Mouse (Mus musculus) c-Kit-positive CD71-negative TER-119-negative erythroid progenitor cells, embryonic 14.5 days (primary cell): ENCODE results near the gene Aldh1a2.

Experiments
- DNase-seq: peaks from one replicate; pipeline ENCODE4 v3.0.0-alpha.2; 2013; ENCODE audit warnings: low read depth

Aldh1a2 gene

DNA sequence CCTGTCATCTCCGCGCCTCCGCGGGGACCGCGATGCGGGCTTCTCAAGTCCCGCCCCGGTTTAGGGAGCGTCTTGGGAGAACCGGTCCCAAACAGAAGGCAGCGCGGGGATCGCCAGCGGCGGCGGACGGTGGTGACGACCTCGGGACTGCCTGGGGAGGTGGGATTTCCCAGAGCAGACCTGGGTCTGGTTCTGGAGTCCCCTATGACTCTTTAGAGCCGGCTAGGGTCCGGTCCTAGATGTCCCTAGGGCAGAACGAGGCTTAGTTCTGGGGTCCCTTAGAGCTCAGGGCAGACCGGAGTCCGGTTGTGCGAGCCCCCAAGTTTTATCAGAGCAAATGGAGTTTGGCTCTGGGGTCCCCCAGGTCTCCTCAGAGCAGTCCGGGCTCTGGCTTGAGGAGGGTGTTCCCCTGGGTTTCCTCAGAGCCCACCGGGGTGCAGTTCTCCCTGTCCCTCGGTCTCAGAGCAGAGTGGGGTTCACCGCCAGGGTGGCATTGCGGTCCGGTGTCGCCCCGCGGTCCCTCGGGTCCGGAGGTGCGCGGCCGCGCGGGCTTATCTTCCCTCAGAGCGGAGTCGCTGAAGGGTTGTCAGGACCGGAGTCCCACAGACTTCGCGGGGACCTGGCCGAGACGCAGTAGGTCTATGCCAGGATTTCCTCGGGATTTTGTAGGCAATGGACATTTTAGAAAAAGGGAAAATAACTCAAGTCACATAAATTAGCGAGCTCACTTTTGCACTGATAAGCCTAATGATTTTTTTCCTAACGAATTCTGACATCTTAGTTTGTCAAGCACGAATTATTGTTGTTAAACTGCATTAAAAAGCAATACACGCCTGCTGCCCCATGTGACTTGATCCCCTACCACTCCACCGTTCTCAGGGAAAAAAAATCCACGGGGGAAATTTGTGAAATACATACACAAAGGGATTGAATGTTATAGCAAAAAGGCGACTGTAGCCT is 727 bp downstream of the Aldh1a2 start:
- no peak for DNase-seq

DNA sequence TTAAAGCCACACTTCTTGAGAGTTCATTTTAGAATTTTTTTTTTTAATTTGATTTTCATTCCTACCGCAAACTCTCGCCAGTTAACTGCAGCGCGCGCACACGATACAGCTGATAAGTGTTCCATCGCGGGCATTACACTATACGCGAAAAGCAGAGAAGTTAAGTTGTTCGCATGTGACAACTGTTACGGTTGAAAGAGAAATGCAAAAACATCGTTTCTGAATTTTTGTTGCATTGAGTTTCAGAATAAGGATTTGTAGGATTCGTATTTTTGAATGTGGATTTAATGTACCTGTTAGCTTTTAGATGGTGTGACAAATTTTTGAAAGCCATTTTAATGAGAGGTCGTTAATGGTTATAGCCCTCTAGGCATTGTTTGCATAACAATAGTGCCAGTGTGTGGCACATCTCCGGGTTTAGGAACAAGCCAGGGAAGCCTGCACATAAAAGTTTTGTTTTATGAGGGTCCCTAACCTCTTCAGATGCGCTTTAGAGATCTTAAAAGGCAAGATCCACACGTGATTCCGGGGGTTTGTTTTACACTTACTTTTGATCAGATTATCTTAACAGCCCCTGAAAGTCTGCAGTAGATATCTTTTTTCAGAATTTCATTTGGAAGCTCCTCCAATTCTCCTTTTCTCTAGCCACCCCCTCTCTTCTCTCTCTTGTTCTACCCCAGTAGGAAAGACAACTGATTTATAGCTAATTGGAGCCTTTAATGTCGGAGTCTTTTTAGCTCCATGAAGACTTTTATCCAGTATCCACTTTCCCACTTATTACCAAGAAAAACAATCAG is 1.6 kb downstream of the Aldh1a2 start:
- no peak for DNase-seq

DNA sequence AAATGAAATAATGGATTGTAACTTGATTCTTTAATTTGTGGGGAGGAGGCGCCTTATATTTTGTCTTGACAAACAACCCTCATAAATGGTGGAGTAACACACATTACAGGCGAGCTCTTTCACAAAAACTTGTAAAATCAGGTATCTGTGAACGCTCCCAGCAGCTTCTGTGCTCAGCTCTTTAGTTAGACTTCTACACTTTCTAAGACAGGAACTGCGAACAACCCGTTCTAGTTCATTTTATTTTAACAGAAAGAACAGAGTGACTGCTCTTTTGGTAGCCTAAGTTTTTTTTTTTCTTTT is 2.2 kb downstream of the Aldh1a2 start:
- no peak for DNase-seq

DNA sequence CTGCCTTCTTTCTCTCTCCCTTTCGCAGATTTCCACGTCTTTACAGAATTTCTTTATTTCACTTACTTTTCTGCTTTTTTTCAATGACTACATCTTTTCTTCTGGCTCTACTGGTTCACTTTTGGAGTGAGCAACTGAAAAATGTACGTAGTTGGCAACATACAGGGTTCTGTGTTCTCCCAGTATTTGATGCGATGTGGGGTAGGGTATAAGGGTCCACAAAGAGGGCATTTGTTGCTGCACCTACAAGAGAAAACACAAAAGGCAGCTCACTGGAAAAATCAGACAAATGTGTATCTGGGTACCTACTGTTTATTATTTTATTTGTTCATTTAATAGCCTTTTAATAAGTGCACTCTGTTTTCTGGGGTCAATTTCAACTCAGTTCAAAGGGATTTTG is 3.6 kb downstream of the Aldh1a2 start:
- no peak for DNase-seq

DNA sequence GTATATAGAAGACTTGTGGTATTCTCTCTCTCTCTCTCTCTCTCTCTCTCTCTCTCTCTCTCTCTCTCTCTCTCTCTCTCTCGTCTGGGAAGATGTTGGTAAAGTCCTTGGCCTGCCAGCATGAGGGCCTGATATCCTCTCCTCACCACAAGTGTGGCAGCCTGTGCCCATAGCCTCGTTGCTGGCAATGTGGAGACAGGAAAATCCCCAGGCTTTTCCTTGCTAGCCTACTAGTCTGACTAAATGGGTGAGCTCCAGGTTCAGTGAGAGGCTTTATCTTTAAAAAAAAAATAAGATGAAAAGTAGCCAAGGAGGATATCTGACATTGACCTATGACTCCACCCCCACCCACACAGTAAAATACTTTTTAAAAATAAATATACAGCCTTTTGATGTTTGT is 4.8 kb downstream of the Aldh1a2 start:
- no peak for DNase-seq

DNA sequence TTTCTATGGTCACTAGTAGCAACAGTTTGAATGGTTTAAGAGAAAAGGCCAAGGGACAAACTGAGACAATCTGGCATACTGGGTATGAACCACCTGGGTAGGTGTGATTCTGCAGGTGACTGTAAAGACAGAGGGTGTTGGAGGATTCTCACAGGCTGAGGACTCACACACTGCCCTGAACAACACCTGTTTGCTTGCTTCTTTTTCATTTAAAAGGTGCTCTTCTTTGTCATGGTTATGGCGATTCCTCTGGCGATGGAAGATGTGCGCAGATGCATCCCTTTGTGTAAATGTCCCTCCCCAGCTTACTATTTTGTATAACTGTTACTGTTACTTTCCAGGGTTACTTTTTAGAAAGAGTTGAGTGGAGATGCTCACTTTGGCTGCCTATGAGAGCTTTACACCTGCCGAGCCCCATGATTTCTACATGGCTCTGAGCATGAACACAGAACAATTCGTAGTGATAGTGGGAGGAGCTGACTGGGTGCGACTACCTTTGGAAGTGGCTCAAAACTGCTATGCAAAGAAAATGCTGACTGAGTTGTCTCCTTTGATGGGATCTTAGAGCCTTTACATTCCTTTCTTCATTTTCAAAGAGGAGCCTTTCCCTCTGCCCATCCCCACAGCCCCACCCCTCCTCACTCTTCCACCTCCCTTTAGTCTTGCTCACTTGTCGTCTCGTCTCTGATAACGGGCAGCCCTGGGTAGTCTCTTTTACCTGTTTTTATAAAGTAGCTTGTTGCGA is 11.8 kb downstream of the Aldh1a2 start:
- DNase-seq = no peak

DNA sequence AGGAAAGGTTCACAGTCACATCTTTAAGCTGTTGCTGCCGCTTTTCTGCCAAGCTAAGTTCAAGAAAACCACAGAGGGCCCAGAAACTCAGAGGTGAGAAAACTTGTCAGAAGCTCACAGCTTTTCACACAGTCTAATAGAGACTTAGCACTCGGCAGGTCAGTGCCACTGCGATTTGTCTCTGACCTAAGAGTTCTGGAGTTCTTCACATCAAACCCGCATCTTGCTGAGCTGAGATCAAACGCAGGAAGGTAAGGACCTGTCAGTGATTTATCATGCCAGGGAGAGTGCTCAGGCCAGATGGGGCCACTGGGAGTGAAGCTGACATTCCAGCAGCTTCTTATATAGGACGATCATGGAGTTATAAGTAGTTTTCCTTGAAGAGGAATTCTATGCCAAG is 14.4 kb downstream of the Aldh1a2 start:
- DNase-seq = no peak

DNA sequence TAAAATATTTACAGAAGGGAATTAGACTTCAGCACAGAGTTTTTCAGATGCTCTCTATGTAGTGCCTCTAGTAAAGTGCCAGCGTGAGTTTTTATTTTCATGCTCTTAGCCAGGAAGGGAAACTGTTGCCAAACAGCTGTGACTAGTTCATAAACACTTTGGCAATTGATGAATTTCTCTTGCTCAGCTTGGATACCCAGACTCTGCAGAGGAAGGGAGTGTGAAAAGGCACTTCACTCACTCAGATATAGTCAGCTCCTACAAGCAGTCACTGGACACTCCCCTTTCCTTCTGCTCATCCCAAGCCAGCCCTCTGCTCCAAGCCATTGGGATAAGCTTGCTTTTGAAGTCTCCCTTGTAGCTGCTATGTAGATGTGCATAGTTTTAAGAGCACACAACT is 21.0 kb downstream of the Aldh1a2 start:
- no peak for DNase-seq

DNA sequence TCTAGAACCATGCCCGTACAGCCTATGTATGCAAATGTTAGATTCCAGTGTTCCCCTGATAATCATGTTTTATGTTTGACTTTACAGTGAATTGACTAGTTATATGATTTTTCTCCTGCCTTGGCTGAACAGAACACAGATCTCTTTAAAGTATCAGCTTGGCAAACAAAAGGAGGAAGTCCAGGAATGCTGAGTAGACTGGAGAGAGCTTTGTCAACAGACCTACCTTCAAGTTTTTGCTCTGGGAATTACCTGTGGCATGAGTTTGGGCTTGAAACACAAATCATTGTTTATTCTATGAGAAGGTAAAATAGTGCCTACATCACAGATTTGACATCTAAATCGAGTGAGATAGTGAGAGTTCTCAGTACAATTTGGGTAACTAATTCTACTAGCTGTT is 24.3 kb downstream of the Aldh1a2 start:
- DNase-seq = no peak

DNA sequence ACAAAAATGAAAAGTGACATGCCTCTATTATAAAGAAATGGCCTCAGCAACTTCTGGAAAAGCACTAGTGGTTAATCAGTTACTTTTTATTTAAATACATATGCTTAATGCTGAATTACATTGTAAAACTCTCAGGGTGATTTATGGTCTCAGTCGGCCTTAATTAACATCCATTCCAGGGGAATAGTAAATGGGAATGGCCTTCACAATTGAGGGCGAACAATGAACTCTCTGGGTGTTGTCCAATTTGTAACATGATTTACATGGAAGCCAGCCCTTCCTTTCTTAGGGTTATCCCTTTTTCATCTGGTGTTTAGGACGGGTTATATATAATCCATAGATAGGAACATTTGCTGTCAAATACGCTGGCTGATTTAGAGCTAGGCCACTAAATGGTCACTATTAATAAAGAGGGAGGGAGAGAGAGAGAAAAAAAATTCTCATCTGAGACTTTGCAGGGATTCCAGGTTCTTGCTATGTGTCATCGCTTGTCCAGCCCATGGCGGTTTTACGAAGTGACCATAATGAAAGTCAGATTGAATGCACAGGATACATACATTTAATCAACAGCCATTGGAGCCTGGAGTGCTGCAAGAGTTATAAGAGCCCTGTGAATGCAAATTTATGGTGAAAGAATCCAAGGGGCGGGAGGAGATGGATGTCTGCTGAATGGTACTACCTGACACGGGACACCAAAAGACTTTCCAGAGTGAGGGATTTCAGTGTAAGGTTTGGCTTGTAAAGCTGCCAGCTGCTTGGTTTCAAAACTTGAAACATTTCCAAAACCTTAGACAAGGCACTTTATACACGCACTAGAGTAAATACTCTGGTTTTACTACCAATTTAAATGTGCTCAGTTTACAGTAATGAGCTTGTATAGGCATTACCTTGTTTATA is 26.2 kb downstream of the Aldh1a2 start:
- no peak for DNase-seq

DNA sequence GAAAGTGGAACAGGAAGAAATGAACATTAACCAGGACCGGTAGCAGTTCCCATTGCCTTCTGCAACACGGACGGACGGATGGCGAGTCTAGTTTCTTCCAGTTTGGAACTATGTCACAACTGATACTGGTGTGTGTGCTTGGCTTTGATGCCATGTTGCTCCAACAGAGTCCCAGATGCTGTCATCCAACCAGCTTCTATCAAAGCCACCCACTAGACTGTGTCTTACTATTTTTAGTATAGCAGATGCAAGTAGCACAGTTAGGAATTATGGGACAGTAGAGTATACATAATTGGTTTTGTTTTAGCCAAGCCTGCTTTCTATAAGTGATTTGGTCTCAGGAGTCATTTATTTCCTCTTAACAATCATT is 26.8 kb downstream of the Aldh1a2 start:
- no peak for DNase-seq

DNA sequence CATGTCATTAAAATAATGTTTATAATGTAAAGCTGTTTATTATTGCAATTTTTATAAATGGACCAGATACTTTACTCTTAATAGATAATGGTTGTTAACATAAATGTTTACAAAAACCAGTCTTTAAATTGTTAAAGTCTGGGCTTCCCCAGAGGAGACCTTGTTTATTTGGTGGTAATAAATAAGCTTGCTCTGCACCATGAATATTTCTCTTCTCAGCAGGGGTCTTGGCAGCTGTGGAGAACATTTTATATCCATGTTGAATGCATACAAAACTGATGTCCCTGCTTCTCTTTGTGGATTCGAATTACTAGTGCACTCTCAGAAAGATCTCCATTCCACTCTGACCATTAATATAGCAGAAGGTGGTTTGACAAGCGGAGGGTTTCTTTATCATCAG is 38.8 kb downstream of the Aldh1a2 start:
- DNase-seq = no peak

DNA sequence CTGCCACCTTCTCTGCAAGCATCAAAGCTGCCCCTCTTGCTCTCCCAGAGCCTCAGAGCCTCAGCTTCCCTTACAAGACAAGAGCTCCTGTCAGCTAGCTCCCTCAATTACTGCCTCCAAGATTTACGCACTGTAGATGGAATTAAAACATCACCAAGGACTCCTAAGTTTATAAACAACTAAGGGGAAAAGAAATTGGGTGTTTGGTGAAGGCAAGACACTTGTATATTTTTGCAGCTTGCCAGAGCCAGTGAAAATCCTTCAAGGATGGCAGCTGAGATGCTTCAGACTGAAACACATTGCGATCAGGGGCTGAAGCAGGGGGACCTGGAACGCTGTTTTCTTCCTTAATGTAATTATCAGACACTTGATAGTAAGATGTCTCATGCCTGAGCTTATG is 47.1 kb downstream of the Aldh1a2 start:
- no peak for DNase-seq

DNA sequence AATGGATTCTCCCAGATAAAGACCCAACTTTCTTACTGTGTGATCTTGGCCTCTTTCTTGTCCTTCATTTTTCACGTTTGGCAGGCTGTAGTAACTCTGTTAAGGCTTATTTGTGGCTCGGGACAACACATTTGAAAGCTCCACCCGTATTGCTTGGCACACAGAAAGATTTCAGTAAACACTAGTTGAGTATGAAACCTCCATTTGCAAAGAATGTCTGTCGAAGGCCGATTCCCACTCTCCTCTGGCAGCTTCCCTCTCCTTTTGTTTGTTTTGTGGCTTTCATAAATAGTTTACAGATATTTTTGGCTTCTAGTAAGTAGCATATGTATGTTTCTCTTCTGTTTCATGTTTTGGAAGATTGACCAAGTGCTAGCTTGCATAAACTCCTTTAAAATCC is 54.1 kb downstream of the Aldh1a2 start:
- no peak for DNase-seq

DNA sequence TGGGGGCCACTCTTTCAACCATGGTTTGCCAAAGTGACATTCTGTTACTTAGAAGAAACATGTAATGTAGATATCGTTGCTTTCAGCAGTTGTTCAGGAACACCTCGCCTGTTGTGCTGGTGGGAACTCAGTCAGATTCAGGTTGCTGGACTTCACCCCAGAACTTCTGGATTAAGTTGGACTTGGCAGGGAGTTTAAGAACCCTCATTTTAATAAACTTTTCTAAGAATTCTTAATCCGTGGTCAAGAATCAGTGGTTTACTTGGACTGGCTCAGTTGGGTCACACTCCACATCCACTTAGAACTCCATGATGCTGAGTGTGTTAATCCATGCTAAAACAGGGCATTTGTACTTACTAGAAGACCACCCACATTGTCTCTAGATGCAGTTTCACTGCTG is 54.6 kb downstream of the Aldh1a2 start:
- DNase-seq = no peak

DNA sequence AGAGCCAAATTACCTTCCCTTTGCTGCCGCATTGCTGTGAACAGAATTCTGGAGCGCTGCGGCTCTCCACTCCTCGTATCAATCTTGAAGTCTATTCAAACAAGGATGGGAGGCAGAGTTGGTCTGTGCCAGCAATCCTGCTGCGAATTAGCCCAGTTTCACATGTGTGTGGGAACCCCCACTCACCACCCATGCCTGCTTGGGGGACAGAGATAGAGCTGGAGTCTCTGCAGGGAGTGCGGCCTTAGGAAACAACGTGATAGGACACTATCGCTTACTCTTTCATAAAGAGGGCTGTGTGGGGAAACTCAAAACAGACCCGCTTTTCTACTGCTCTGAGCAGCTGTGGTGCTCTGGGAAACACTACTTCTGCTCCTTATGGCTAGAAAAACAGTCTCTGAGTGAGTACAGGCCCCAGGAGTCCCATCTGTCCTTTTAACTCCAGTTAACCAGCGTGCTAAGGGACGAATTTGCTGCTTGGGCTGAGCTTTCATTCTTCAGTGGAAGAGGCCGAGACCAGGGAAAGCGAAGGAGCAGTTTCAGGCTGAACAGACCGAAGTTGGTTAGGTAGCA is 60.6 kb downstream of the Aldh1a2 start:
- DNase-seq = no peak

DNA sequence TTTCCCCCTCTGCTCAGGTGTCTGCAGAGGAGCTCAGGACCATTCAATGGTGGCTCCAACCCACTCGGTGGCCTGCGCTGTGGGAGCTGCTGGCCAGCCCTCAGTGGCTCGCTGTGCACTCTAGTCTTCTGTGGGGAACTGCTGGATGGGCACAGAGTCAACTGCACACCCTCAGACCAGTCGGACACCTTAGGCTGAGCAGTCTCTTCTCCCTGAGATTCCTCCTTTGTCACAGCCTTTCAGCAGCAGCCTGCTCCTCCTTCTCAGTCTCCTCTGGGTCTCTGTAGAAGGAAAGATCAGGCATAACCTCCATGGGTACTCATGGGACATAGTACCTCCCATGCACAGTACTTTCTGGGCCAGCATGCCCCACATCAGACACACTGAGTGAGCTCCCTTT is 63.2 kb downstream of the Aldh1a2 start:
- DNase-seq = no peak

DNA sequence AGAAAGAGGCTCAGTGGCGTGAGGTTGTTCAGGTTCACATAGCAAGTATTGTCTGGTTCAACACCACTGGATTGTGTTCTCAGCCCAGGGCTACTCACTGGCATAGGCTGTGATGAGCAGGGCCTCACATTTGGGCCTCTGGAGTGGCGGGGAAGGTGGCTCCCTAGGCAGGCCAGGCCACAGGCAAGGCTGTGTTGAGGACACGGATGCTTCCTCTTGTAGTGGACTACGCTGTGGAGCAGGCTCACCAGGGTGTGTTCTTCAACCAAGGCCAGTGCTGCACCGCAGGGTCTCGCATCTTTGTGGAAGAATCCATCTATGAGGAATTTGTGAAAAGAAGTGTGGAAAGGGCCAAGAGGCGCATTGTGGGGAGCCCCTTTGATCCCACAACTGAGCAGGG is 67.6 kb downstream of the Aldh1a2 start:
- DNase-seq = no peak

DNA sequence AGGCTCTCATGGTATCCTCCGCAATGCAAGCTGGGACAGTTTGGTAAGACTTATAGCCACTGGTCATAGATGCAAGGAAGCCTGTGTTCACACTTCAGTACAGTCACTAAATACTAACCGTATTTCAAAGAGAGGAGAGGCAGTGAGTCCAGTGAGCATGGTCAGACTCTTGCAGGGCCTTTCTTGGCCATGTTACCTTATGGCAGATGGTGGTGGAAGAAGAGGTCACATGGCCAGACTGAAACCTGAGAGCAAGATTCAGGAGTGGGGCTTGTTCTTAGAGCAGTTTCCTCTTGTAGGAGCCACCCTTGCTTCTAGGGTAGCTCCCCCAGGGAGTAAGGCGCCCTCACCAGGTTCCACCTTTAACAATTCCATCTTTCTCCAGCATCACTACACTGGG is 69.6 kb downstream of the Aldh1a2 start:
- DNase-seq = no peak

DNA sequence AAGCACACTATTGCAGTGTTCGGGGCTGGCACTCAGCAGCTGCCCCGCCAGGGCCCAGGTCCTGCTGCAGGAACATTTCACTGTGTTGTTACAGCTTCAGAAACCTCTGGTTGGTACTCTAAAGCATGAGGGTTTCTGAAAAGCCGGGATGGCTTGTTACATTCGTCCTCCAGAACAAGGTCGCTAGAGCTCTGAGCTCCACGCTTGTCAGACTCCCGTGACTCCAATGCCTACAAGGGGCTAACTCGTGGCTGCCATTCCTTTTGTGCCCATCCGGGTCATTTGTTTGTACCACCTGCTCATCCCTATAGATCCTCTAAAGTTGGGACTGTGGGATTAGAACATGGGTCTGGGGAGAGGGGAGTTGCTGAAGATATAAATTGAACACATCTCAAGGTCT is 70.8 kb downstream of the Aldh1a2 start:
- DNase-seq = no peak

DNA sequence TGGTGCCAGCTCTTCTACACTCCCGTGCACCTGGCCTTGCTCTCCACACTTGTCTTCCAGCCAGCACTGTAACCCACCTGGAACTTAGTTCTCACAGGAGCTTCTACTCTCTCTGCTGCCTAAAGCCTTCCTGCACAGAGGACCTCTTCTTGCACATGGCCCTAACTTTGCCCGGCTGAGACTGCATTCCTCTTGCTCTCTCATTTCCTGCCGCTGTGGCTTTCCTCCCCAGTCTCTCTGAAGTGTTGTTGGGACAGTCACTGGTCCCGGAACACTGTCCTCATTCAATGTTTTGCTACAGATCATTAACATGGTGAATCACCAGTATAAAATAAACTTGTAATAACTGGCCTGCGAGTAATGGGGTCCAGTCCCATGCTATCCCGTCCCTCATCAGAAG is 73.1 kb downstream of the Aldh1a2 start:
- no peak for DNase-seq

DNA sequence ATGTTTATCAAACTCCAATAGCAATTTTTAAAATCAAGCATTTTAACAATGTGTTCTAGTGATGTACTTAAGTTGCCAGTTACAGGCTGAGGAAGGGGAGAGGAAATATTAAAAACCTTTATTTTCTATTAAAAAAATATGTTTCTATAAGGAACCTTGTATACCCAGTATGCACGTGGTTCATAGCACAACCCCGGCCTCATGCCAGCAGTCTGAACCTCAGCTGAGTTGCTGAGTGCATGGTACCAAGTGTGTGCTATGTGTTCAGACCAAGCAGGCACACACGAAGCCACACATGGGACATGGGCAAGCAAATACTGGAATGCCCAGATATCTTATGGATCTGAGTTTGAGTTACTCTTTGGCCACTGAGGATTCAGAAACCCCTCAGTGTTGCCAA is 74.2 kb downstream of the Aldh1a2 start:
- no peak for DNase-seq
